Mouse (Mus musculus) midbrain, postnatal 0 days (tissue): ENCODE data around the gene Siglech. TPM values are rescaled to one million over a fixed set of nuclear protein-coding genes. Genes with fewer than 3 reads are reported as not detected.
A peak's percentile ranks its signal among the peaks of the same experiment; 100 is the strongest.
"Not testable (repeated sequence)": the region's sequence is repeated elsewhere in the genome, so short reads cannot be mapped to it uniquely, and the experiment has no call there.

Source experiments
- ATAC-seq: fragments of 200-750 bp; cut with Nextera tagmentation; 2 replicates; pipeline ENCODE4 v1.8.0; 2017; ENCODE audit warnings: moderate number of reproducible peaks, mild to moderate bottlenecking, moderate TSS enrichment, moderate library complexity; ENCODE audit not compliant: low FRiP score
- DNase-seq: peaks from one replicate; pipeline ENCODE4 v3.0.0-alpha.2; 2015; ENCODE audit warnings: low spot score
- H3K27ac ChIP-seq: fragments of 300-500 bp; sonication (generic); 2 replicates; pipeline ENCODE4 v1.5.1; 2014; ENCODE audit warnings: low read depth, mild to moderate bottlenecking, low read length, mixed read lengths
- H3K27me3 ChIP-seq: fragments of 300-500 bp; sonication (generic); 2 replicates; pipeline ENCODE4 v1.6.1; 2014; ENCODE audit warnings: low read length, control low read depth, mixed read lengths; ENCODE audit not compliant: insufficient read depth
- H3K36me3 ChIP-seq: fragments of 300-500 bp; sonication (generic); 2 replicates; pipeline ENCODE4 v1.6.1; 2014; ENCODE audit warnings: low read length, control low read depth, mixed read lengths; ENCODE audit not compliant: insufficient read depth
- H3K4me1 ChIP-seq: fragments of 300-500 bp; sonication (generic); 2 replicates; pipeline ENCODE4 v1.6.1; 2014; ENCODE audit warnings: mild to moderate bottlenecking, control low read depth, antibody characterized with exemption, low read length, mixed read lengths; ENCODE audit not compliant: insufficient read depth
- H3K4me2 ChIP-seq: fragments of 300-500 bp; sonication (generic); 2 replicates; pipeline ENCODE4 v1.6.1; 2014; ENCODE audit warnings: low read depth, mild to moderate bottlenecking, low read length, mixed read lengths; ENCODE audit not compliant: poor library complexity, severe bottlenecking
- H3K4me3 ChIP-seq: fragments of 300-500 bp; sonication (generic); 2 replicates; pipeline ENCODE4 v1.5.1; 2014; ENCODE audit warnings: low read depth, mild to moderate bottlenecking, low read length, moderate library complexity
- H3K9ac ChIP-seq: fragments of 300-500 bp; sonication (generic); replicated peaks from 2 replicates; pipeline ENCODE4 v1.6.1; 2014; ENCODE audit warnings: mild to moderate bottlenecking, low read length, moderate library complexity, mixed read lengths; ENCODE audit not compliant: poor library complexity, severe bottlenecking
- H3K9me3 ChIP-seq: fragments of 300-500 bp; sonication (generic); 2 replicates; pipeline ENCODE4 v1.6.1; 2016; ENCODE audit warnings: low read length, control low read depth
- CTCF ChIP-seq: IDR thresholded peaks from 2 replicates; pipeline ENCODE4 v1.5.1; 2016; ENCODE audit warnings: antibody characterized with exemption, mild to moderate bottlenecking
- WGBS: fragments of 180-500 bp; shearing (Covaris S2); extraction: QIAGEN DNeasy Blood & Tissue Kit; methylation state at CpG from one replicate; pipeline ENCODE4 v1.1.7; 2014; 5-methylcytosine and 5-hydroxymethylcytosine counted together
- polyA plus RNA-seq: library from polyadenylated mRNA; unstranded; fragments of >200 nt; fragmentation: Nextera tagmentation; extraction: Ambion mirVana; gene quantifications from 2 replicates; pipeline ENCODE4 v1.2.1, GENCODE M21; 2015
- total RNA-seq: library from RNA; depleted of rRNA; stranded (reverse); fragments of >200 nt; gene quantifications from 2 replicates; pipeline ENCODE4 v1.2.3, GENCODE M21; 2014

The Siglech gene
- total and polyA plus RNA-seq, 2 experiments from 2014 or later: 2.2 to 4.1 TPM

DNA sequence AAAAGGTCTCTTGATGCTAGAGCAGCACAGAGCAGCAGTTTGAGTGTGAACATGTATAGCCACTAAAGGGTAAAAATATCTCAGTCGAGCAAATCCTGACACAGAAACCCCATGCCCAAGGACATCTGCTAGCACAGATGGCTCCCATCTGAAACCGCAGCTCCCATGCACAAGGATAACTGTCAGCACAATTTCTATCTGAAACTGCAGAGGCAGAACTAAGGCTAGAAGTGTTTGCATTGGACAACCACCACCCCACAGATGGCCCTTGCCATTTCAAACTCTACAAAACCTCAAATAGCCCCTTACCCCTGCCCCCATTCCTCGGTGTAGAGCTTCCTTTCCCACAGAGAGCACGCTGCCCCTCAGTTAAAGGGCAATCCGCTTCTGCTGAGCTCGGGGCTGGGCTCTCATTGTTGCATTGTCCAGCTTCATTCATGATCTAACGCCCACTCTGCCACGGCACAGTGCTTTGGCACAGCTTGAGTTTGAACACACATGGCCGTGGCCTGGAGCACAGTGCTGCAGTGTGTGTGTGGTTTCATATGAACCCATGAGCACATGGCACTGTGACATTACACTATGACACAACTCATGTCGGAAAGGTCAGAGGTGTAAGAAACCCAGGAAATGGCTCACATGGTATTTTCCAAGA is 23.3 kb upstream of the Siglech start:
- Histone ChIP-seq H3K27me3 (no peaks in the 10 kb centered on the region), H3K9me3 (no peaks in the 10 kb centered on the region), H3K4me3 (no peak overlapping the region), H3K9ac (no peak overlapping the region), H3K36me3 (no peaks in the 10 kb centered on the region), H3K4me1 (no peaks in the 10 kb centered on the region), H3K27ac (no peak overlapping the region), H3K4me2 (no peak overlapping the region)
- WGBS: 36% methylated on average over 10 of the region's 10 CpGs
- no peak for TF ChIP-seq CTCF
- peak; percentile 66 for DNase-seq
- ATAC-seq: no peak; the same call in 1 of the 2 replicates

DNA sequence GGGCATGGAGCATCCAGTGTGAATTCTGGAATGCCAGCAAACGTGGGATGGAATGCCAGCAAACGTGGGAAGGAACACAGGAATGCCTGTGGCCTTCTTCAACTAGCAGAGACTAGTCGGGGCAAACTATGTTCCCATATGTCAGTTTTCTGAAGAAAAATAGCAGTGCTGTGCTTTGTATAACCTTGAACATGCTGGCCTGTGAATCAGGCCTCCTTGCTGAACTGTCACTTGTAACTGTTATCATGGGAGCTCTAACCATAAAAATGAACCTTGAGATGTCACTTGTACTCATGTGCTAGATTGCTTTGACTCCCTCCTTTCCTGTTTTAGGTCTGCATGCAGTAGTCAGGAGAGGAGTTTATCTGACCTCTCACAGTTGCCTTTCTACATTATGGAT is 17.1 kb upstream of the Siglech start:
- WGBS: 76% methylated on average over 3 of the region's 3 CpGs
- Histone ChIP-seq H3K27me3 (no peaks in the 10 kb centered on the region), H3K4me1 (no peaks in the 10 kb centered on the region), H3K36me3 (no peaks in the 10 kb centered on the region), H3K4me2 (no peak overlapping the region), H3K27ac (no peak overlapping the region), H3K9me3 (no peaks in the 10 kb centered on the region), H3K9ac (no peak overlapping the region), H3K4me3 (no peak overlapping the region)
- no peak for TF ChIP-seq CTCF
- DNase-seq: no peak
- no peak for ATAC-seq

DNA sequence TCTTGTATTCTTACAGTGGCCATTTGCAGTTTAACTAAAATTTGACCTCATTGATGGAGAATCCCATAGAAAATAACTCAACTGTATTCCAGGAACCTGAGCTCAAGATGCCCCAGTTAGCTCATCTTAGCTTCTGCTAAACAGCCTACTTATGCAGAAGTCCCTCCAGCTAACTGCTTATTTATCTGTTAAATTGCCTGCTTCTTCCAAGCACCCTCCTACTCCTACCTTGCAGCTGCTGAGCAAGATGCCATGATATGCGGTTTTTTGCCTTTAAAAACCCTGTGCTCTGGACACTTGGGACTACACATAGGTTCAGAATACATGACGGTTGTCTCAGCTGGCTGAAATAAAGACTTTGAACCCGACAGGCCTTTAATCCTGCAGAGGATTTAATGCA is 8.6 kb upstream of the Siglech start:
- no peaks in the 10 kb centered on the region for H3K27me3 ChIP-seq
- H3K27ac ChIP-seq: no peak overlapping the region
- no peak overlapping the region for H3K4me2 ChIP-seq
- H3K9ac ChIP-seq: no peak overlapping the region
- H3K36me3 ChIP-seq: no peaks in the 10 kb centered on the region
- ATAC-seq (no peak), DNase-seq (no peak)
- no peak overlapping the region for H3K4me3 ChIP-seq
- TF ChIP-seq CTCF: no peak
- WGBS: 34% methylated on average over 3 of the region's 3 CpGs
- no peaks in the 10 kb centered on the region for H3K9me3 ChIP-seq
- no peaks in the 10 kb centered on the region for H3K4me1 ChIP-seq

DNA sequence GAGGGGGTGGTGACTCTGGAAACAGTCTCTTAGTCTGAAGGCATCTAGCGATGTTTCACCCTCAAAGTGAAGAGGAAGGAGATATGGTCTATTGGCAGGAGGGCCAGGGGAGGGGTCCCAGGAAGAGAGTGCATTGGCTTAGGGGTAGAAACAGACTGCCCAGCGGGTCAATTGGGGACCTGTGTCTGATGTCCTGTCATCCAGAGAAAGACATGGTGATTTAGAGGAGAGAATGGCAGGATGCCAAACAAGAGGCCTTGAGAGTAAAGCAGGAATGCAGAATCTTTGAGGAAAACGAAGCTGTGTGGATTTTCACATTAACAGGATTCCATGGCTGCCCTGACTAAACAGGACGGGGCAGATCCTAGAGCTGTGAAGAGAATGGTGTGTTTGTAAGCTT is 12.0 kb downstream of the Siglech start:
- H3K9me3 ChIP-seq: no peaks in the 10 kb centered on the region
- H3K4me1 ChIP-seq: no peaks in the 10 kb centered on the region
- DNase-seq: no peak
- no peak overlapping the region for H3K4me3 ChIP-seq
- no peak overlapping the region for H3K27ac ChIP-seq
- H3K36me3 ChIP-seq: no peaks in the 10 kb centered on the region
- ATAC-seq: no peak
- no peak overlapping the region for H3K4me2 ChIP-seq
- H3K9ac ChIP-seq: no peak overlapping the region
- no peaks in the 10 kb centered on the region for H3K27me3 ChIP-seq
- no peak for TF ChIP-seq CTCF
- 53% methylated on average over 4 of the region's 4 CpGs for WGBS

DNA sequence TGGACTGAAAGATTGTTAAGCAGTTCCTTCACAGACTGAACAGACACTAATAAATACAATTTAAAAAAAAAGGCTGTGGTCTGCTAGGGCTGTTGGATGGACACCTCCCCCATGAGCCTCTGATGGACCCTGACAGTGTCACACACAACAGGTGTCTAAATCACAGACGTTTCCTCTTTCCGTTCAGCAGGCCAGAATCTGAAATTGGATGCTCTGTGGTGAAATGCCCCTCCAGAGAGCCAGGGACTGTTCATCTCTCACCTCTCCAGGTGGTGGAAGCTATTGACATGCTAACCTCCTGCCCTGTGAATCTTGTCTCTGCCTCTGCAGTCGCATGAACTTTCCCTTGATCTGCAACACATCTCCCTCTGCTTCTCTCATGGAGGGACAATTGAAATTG is 14.5 kb downstream of the Siglech start:
- no peak overlapping the region for H3K4me2 ChIP-seq
- no peaks in the 10 kb centered on the region for H3K36me3 ChIP-seq
- WGBS: 60% methylated on average over 3 of the region's 3 CpGs
- H3K4me1 ChIP-seq: no peaks in the 10 kb centered on the region
- no peak for ATAC-seq
- no peak overlapping the region for H3K9ac ChIP-seq
- H3K27me3 ChIP-seq: no peaks in the 10 kb centered on the region
- DNase-seq: no peak
- no peak overlapping the region for H3K27ac ChIP-seq
- no peaks in the 10 kb centered on the region for H3K9me3 ChIP-seq
- TF ChIP-seq CTCF: no peak
- no peak overlapping the region for H3K4me3 ChIP-seq

DNA sequence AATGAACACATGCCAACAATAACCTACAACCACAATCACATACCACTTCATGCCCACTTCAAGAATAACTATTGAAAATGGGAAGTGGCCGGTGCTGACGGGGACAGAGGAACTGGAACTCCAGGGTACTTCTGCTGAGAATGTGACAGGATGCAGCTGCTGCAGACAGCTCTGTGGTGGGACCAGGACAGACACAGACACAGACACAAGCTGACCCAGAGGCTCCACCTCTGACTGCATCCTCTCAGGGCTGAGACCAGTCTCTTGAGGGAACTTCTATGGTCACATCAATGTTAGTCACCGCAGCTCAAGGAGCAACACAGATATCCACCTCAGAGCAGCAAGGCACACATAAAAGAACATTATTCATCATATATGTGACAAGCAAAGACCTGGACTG is 16.6 kb downstream of the Siglech start:
- Histone ChIP-seq H3K27ac (no peak overlapping the region), H3K4me3 (no peak overlapping the region), H3K4me2 (no peak overlapping the region), H3K9ac (no peak overlapping the region), H3K36me3 (no peaks in the 10 kb centered on the region), H3K4me1 (no peaks in the 10 kb centered on the region), H3K27me3 (no peaks in the 10 kb centered on the region), H3K9me3 (no peaks in the 10 kb centered on the region)
- ATAC-seq (no peak), DNase-seq (no peak)
- TF ChIP-seq CTCF: no peak
- WGBS: 86% methylated on average over 3 of the region's 3 CpGs

DNA sequence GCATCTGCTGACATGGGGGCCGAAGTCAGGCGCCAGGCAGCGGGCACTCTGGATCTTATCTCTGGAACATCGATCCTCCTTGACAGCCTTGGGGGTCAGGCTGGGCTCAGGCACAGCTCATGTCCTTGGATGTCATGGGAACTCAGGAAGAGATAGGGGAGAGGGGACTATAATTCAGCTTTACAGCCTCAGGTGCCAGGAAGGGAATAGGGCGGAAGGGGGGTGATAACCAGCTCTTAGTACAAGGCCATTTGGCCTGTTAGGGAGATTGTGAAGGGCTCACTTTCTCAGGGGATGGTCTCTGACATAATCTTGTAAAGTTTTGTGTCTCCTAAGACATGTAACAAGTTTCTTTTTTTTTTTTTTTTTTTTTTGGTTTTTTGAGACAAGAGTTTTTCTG is 22.6 kb downstream of the Siglech start:
- not testable (repeated sequence) for H3K4me3 ChIP-seq, H3K4me1 ChIP-seq, H3K27ac ChIP-seq, H3K4me2 ChIP-seq, H3K9me3 ChIP-seq, H3K36me3 ChIP-seq, H3K27me3 ChIP-seq, H3K9ac ChIP-seq, ATAC-seq, DNase-seq
- 90% methylated on average over 5 of the region's 5 CpGs for WGBS
